14 mouse cellular contexts compared by ENCODE assay signal in genomic region chr17:75233923-75234322, GRCm38 (mm10).
"Had no signal": no experiment of that assay in that cellular context is flagged by ENCODE, and none has a peak within 500 bp of the region (broad histone marks: within the 10 kb centered on the region; RNA-seq: fewer than 3 reads in every experiment).

No protein-coding gene starts in this region.

- ATAC-seq: liver, postnatal 0 days; midbrain, embryonic 16.5 days had no signal

- DNase-seq: liver, postnatal 0 days; lung, adult 2 months; lung, postnatal 10 days; lung, postnatal 4 days; midbrain, embryonic 14.5 days; retina, postnatal 1 day; right cerebral cortex, adult 18-20 months; right cerebral cortex, postnatal 25 days; right cerebral cortex, postnatal 4 days; spleen, adult 18-20 months; thymus, adult 2 months; thymus, postnatal 25 days; thymus, postnatal 4 days had no signal
